Mouse (Mus musculus): ENCODE measurements around the gene Slc38a6.

The Slc38a6 gene

GRCm38 (mm10) chr12:73324180-73324586 lies 37.6 kb downstream of the Slc38a6 start:
- DNase-seq (ENCODE audit: low spot score in 2 of 2) = no peak

- DNase-seq (ENCODE audit: low spot score in 2 of 2) = peak; percentile 41 to 44
Observed at GRCm38 (mm10) chr12:73324742-73325141, 38.2 kb downstream of the Slc38a6 start.

- DNase-seq (ENCODE audit: low spot score in 2 of 2) = no peak
Observed at GRCm38 (mm10) chr12:73325181-73325580, 38.6 kb downstream of the Slc38a6 start.

- DNase-seq (ENCODE audit: low spot score in 2 of 2) = peak in 1 of 2 experiments; percentile 67
Observed at GRCm38 (mm10) chr12:73325617-73326016, 39.0 kb downstream of the Slc38a6 start.

- DNase-seq (ENCODE audit: low spot score in 2 of 2) = no peak
Observed at GRCm38 (mm10) chr12:73327381-73327780, 40.8 kb downstream of the Slc38a6 start.

- DNase-seq (ENCODE audit: low spot score in 2 of 2) = no peak
Observed at GRCm38 (mm10) chr12:73328448-73329167, 42.0 kb downstream of the Slc38a6 start.

- DNase-seq (ENCODE audit: low spot score in 2 of 2) = no peak
Observed at GRCm38 (mm10) chr12:73330236-73330635, 43.7 kb downstream of the Slc38a6 start.

- DNase-seq (ENCODE audit: low spot score in 2 of 2) = no peak
Observed at GRCm38 (mm10) chr12:73332701-73333100, 46.1 kb downstream of the Slc38a6 start.

- peak; percentile 21 to 40 for DNase-seq (ENCODE audit: low spot score in 2 of 2)
Observed at GRCm38 (mm10) chr12:73334051-73334551, 47.5 kb downstream of the Slc38a6 start.

GRCm38 (mm10) chr12:73337127-73337526 lies 50.5 kb downstream of the Slc38a6 start:
- DNase-seq (ENCODE audit: low spot score in 2 of 2) = no peak

- no peak for DNase-seq (ENCODE audit: low spot score in 2 of 2)
Observed at GRCm38 (mm10) chr12:73340642-73341293, 54.2 kb downstream of the Slc38a6 start.

GRCm38 (mm10) chr12:73341703-73342663 lies 55.4 kb downstream of the Slc38a6 start:
- DNase-seq (ENCODE audit: low spot score in 2 of 2) = peak; percentile 59 to 67

- DNase-seq (ENCODE audit: low spot score in 2 of 2) = no peak
Observed at GRCm38 (mm10) chr12:73344300-73344699, 57.7 kb downstream of the Slc38a6 start.

GRCm38 (mm10) chr12:73345157-73345556 lies 58.6 kb downstream of the Slc38a6 start:
- peak; percentile 29 to 46 for DNase-seq (ENCODE audit: low spot score in 2 of 2)

- no peak for DNase-seq (ENCODE audit: low spot score in 2 of 2)
Observed at GRCm38 (mm10) chr12:73347202-73347601, 60.6 kb downstream of the Slc38a6 start.

GRCm38 (mm10) chr12:73350466-73350865 lies 63.9 kb downstream of the Slc38a6 start:
- DNase-seq (ENCODE audit: low spot score in 2 of 2) = no peak

GRCm38 (mm10) chr12:73350982-73351381 lies 64.4 kb downstream of the Slc38a6 start:
- DNase-seq (ENCODE audit: low spot score in 2 of 2) = no peak

GRCm38 (mm10) chr12:73351746-73352145 lies 65.2 kb downstream of the Slc38a6 start:
- no peak for DNase-seq (ENCODE audit: low spot score in 2 of 2)

- peak; percentile 63 to 66 for DNase-seq (ENCODE audit: low spot score in 2 of 2)
Observed at GRCm38 (mm10) chr12:73353362-73353761, 66.8 kb downstream of the Slc38a6 start.

GRCm38 (mm10) chr12:73354521-73354920 lies 67.9 kb downstream of the Slc38a6 start:
- no peak for DNase-seq (ENCODE audit: low spot score in 2 of 2)

GRCm38 (mm10) chr12:73355084-73355775 lies 68.7 kb downstream of the Slc38a6 start:
- no peak for DNase-seq (ENCODE audit: low spot score in 2 of 2)

Measured in heart, adult 9 months (tissue).